Mouse (Mus musculus): ENCODE results near the gene Gng8. TPM values are rescaled to one million over a fixed set of nuclear protein-coding genes. Genes with fewer than 3 reads are reported as not detected.
A peak's percentile ranks its signal among the peaks of the same experiment; 100 is the strongest.

The Gng8 gene
- polyA plus RNA-seq, 1 experiment from 2014 or later = 5.4 TPM

DNA sequence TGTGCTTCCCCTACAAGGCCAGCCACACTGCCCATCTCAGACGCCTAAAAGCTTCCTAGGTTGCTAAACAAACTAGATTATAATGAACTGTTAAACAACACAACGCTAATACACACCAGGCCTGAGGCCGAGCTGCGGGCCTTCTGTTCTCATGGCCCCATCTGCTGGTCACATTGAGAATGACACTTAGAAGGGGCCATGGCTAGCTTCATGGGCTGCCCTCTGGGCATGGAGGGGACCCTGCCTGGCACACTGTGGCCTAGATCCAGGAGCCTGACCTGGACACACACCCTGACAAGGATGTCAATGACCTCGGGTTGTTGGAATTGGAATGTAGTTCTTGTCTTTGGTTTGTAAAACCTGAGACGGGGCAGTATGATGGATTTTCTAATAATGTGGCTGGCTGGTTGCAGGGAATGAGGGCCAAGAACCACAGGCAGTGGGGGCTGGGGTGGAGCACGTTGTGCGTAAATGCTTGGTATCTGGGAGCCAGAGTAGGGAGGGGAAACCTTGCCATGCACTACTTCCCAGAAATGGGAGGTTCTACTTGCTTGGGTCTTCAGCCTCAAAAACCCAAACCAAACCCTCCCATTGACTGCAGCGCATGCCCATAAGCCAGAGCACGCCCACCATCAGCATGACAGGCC, 22.3 kb downstream of the Gng8 start:
- WGBS = 41% methylated on average over 10 of the region's 10 CpGs
- 0 out of 2 replicates have a peak, but pooled peaks cover 3% of the 10 kb centered on the region for H3K4me1 ChIP-seq

GRCm38 (mm10) chr7:16914453-16915343, 23.1 kb downstream of the Gng8 start:
- Histone ChIP-seq H3K27me3 (ENCODE audit: low read depth, poor library complexity, severe bottlenecking) (no peaks in the 10 kb centered on the region), H3K36me3 (peaks cover 58% of the 10 kb centered on the region), H3K9me3 (replicated peaks) (no peaks in the 10 kb centered on the region), H3K4me1 (peaks cover 11% of the 10 kb centered on the region), H3K4me3 (no peak overlapping the region), H3K27ac (replicated peaks) (no peak overlapping the region)
- WGBS = 86% methylated on average over 18 of the region's 18 CpGs
- DNase-seq (ENCODE audit: low spot score) = no peak

More for the DNA sequence above, 22.3 kb downstream of the Gng8 start:
- Histone ChIP-seq H3K9me3 (replicated peaks) (no peaks in the 10 kb centered on the region), H3K36me3 (peaks cover 50% of the 10 kb centered on the region), H3K27ac (replicated peaks) (no peak overlapping the region), H3K4me3 (no peak overlapping the region), H3K27me3 (ENCODE audit: low read depth, poor library complexity, severe bottlenecking) (no peaks in the 10 kb centered on the region)
- DNase-seq (ENCODE audit: low spot score) = peak; percentile 69

- Histone ChIP-seq H3K27me3 (ENCODE audit: low read depth, poor library complexity, severe bottlenecking) (no peaks in the 10 kb centered on the region), H3K9me3 (replicated peaks) (no peaks in the 10 kb centered on the region), H3K36me3 (peaks cover 65% of the 10 kb centered on the region), H3K27ac (replicated peaks) (no peak overlapping the region), H3K4me3 (no peak overlapping the region), H3K4me1 (peaks cover 19% of the 10 kb centered on the region)
- DNase-seq (ENCODE audit: low spot score) = no peak
- 94% methylated on average over 32 of the region's 32 CpGs for WGBS
Observed at GRCm38 (mm10) chr7:16915461-16916340, 24.1 kb downstream of the Gng8 start.

DNA sequence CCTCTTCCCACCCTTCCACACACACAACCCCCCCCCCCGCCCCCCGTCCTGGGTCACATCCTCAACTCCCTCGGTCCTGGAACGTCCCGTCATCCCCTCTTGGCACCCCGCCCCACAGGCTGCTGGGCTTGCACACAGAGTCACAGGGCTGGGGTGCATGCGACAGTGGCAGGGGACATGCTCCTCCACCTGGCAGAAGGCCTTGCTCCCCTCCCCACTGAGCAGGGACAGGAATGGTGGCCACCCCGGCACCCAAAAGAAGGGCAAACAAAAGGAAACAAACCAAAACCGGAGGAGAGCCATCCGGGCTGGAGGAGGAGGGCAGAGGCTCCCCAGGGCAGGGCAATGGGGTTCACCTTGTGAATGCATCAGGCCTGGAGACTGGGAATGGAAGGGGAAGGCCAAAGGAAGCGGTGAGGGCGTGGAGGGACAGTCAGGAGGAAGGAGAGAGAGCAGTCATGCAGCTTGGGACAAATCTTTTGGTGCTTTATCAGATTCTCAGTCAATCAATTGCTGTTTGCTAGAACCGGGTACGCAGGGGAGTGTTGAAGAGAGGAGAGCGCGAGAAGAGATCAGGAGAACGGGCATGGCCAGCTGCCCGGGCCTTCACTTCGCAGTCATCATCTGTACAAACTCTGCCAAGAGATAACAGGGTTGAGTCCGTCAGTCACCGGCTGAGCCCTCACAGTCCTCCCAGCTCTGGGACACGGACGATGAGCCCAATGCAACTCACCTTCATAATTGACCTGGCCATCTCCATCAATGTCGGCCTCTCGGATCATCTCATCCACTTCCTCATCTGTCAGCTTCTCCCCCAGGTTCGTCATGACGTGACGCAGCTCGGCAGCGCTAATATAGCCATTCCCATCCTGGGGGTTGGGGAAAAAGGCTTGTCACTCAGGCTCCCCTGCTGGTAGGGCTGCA, 25.0 kb downstream of the Gng8 start:
- H3K36me3 ChIP-seq = peaks cover 74% of the 10 kb centered on the region
- peaks cover 28% of the 10 kb centered on the region for H3K4me1 ChIP-seq

DNA sequence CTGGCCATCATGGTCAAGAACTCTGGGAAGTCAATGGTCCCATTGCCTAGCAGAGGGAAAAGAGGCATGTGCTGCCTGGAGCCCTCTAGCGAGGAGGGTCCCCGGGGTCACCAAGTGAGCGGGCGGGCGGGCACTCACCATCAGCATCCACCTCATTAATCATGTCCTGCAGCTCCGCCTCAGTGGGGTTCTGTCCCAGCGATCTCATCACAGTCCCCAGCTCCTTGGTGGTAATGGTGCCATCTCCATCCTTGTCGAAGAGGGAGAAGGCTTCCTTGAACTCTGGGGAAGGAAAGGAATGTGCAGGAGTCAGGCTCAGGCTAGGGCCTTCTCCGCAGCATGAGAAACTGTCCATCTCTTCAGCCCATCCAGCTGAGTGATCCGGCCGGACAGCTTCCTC, 25.9 kb downstream of the Gng8 start:
- no peaks in the 10 kb centered on the region for H3K27me3 ChIP-seq (ENCODE audit: low read depth, poor library complexity, severe bottlenecking)
- H3K4me3 ChIP-seq = no peak overlapping the region
- peaks cover 81% of the 10 kb centered on the region for H3K36me3 ChIP-seq
- no peaks in the 10 kb centered on the region for H3K9me3 ChIP-seq (replicated peaks)
- no peak overlapping the region for H3K27ac ChIP-seq (replicated peaks)
- H3K4me1 ChIP-seq = peaks cover 36% of the 10 kb centered on the region
- no peak for DNase-seq (ENCODE audit: low spot score)
- 90% methylated on average over 11 of the region's 11 CpGs for WGBS

More for the DNA sequence above, 25.0 kb downstream of the Gng8 start:
- Histone ChIP-seq H3K27ac (replicated peaks) (no peak overlapping the region), H3K4me3 (no peak overlapping the region), H3K9me3 (replicated peaks) (no peaks in the 10 kb centered on the region), H3K27me3 (ENCODE audit: low read depth, poor library complexity, severe bottlenecking) (no peaks in the 10 kb centered on the region)
- WGBS = 89% methylated on average over 30 of the region's 30 CpGs
- DNase-seq (ENCODE audit: low spot score) = no peak

DNA sequence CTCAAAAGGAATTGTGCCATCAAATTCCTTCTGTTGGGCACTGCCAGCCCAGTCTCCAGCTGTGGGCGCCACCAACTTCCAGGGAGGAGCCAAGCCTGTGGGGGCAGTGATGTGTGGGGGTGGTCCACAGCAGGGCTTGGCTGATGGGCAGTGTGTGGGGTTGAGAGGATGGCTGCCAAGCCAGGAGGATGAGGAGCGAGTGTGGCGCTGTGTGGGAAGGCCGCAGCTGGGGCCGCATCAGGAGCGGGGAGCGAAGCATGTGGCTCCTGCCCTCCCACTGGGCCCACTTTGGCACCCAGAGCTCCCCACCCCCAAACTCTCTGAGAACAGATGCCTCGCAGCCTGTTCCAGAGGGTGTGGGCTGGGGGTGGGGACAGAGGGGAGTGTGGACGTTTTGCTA, 26.4 kb downstream of the Gng8 start:
- Histone ChIP-seq H3K9me3 (replicated peaks) (no peaks in the 10 kb centered on the region), H3K4me3 (no peak overlapping the region), H3K36me3 (peaks cover 81% of the 10 kb centered on the region), H3K27me3 (ENCODE audit: low read depth, poor library complexity, severe bottlenecking) (no peaks in the 10 kb centered on the region), H3K27ac (replicated peaks) (no peak overlapping the region), H3K4me1 (peaks cover 42% of the 10 kb centered on the region)
- no peak for DNase-seq (ENCODE audit: low spot score)
- 91% methylated on average over 9 of the region's 9 CpGs for WGBS

DNA sequence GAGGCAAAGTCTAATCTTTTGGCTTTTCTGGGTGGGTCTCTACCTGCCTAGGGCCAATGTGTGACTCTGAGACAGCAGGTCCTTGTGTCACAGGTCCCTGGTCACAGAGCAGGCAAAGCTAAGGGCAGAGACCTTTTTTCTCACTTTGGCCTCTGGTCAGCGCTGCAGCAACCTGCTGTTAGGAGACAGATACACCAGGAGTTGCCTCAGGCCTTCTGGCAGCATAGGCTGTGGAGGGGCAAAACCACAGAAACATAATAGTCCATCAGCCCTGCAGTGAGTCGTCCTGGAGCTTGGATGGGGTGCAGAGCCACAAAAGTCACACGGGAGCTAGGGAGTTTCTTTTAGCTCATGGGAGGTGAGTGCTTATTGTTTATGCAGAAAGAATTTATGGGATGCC, 27.1 kb downstream of the Gng8 start:
- H3K36me3 ChIP-seq = peaks cover 81% of the 10 kb centered on the region
- H3K27ac ChIP-seq (replicated peaks) = no peak overlapping the region

GRCm38 (mm10) chr7:16919395-16920149, 28.0 kb downstream of the Gng8 start:
- H3K27ac ChIP-seq (replicated peaks) = no peak overlapping the region
- no peaks in the 10 kb centered on the region for H3K9me3 ChIP-seq (replicated peaks)
- DNase-seq (ENCODE audit: low spot score) = no peak
- H3K4me1 ChIP-seq = peaks cover 45% of the 10 kb centered on the region
- no peaks in the 10 kb centered on the region for H3K27me3 ChIP-seq (ENCODE audit: low read depth, poor library complexity, severe bottlenecking)
- WGBS = 93% methylated on average over 13 of the region's 13 CpGs
- peak overlapping the region; percentile 2; the same call in 1 of the 2 replicates for H3K4me3 ChIP-seq
- peaks cover 74% of the 10 kb centered on the region for H3K36me3 ChIP-seq

More for the DNA sequence above, 27.1 kb downstream of the Gng8 start:
- 91% methylated on average over 3 of the region's 3 CpGs for WGBS
- Histone ChIP-seq H3K27me3 (ENCODE audit: low read depth, poor library complexity, severe bottlenecking) (no peaks in the 10 kb centered on the region), H3K4me3 (no peak overlapping the region), H3K4me1 (peaks cover 45% of the 10 kb centered on the region), H3K9me3 (replicated peaks) (no peaks in the 10 kb centered on the region)
- no peak for DNase-seq (ENCODE audit: low spot score)

DNA sequence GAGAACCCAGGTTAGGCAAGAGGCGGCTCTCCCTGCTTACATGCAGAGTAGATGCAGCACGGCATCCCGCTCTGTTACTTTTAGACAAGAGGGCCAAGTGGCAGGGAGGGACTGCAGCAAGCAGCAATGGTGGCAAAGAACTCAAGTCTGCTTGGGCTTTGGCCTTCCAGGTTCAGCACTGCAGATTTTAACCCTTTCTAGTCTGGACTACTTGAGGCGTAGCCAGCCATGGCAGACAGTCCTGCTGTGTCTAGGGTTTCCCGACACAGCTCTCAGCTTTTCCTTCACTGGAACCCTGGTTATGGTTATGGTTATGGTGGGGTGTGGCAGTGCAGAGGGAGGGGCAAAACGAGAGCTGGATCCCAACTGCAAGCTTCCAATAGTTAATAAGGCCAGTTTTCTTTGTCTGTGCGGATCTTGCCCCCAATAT, 28.6 kb downstream of the Gng8 start:
- peaks cover 68% of the 10 kb centered on the region for H3K36me3 ChIP-seq
- no peak overlapping the region for H3K27ac ChIP-seq (replicated peaks)

GRCm38 (mm10) chr7:16920818-16921791, 29.5 kb downstream of the Gng8 start:
- peak; percentile 35 for DNase-seq (ENCODE audit: low spot score)
- H3K4me1 ChIP-seq = peaks cover 45% of the 10 kb centered on the region
- peaks cover 59% of the 10 kb centered on the region for H3K36me3 ChIP-seq
- H3K27ac ChIP-seq (replicated peaks) = peak overlapping the region; percentile 99
- H3K9me3 ChIP-seq (replicated peaks) = no peaks in the 10 kb centered on the region
- H3K27me3 ChIP-seq (ENCODE audit: low read depth, poor library complexity, severe bottlenecking) = no peaks in the 10 kb centered on the region
- 60% methylated on average over 21 of the region's 21 CpGs for WGBS
- H3K4me3 ChIP-seq = peak overlapping the region; percentile 97

More for the DNA sequence above, 28.6 kb downstream of the Gng8 start:
- Histone ChIP-seq H3K4me1 (peaks cover 45% of the 10 kb centered on the region), H3K9me3 (replicated peaks) (no peaks in the 10 kb centered on the region), H3K4me3 (no peak overlapping the region), H3K27me3 (ENCODE audit: low read depth, poor library complexity, severe bottlenecking) (no peaks in the 10 kb centered on the region)
- no peak for DNase-seq (ENCODE audit: low spot score)
- 92% methylated on average over 7 of the region's 7 CpGs for WGBS
